Mouse (Mus musculus): ENCODE measurements around the gene Ttc39d.

- TF ChIP-seq CTCF (conservative IDR thresholded peaks at IDR 0.05; ENCODE audit: insufficient read depth, insufficient read length, low read depth, low read length) = no peak
- TF ChIP-seq POLR2A (IDR thresholded peaks at IDR 0.05; ENCODE audit: low read depth, low read length) = no peak
These were observed 27.1 kb downstream of the Ttc39d start for GRCm38 (mm10) chr17:80234376-80234775.
